Mouse (Mus musculus) brown adipose tissue, adult 24 weeks (tissue): ENCODE measurements around the gene Nle1. TPM values are rescaled to one million over a fixed set of nuclear protein-coding genes. Genes with fewer than 3 reads are reported as not detected.
"Not testable (repeated sequence)": the region's sequence is repeated elsewhere in the genome, so short reads cannot be mapped to it uniquely, and the experiment has no call there.

ENCODE experiments used
- H3K27ac ChIP-seq: fragments of 200-500 bp; replicated peaks from 2 replicates; pipeline ENCODE4 v1.5.1; 2012; ENCODE audit warnings: low read depth, mild to moderate bottlenecking, low read length
- H3K4me1 ChIP-seq: fragments of 200-500 bp; 2 replicates; pipeline ENCODE4 v1.6.1; 2012; ENCODE audit warnings: low read length, mixed read lengths; ENCODE audit not compliant: control insufficient read depth, insufficient read depth, insufficient read length
- H3K4me3 ChIP-seq: fragments of 200-500 bp; 2 replicates; pipeline ENCODE4 v1.5.1; 2012; ENCODE audit warnings: low read depth, mild to moderate bottlenecking, low read length, moderate library complexity; ENCODE audit not compliant: insufficient read depth
- polyA plus RNA-seq: library from polyadenylated mRNA; stranded (reverse); fragments of >200 nt; gene quantifications from 2 replicates; pipeline ENCODE4 v1.2.4, GENCODE M21; 2012; ENCODE audit not compliant: missing spikeins, insufficient read depth, insufficient read length

The Nle1 gene
- polyA plus RNA-seq, 1 experiment: 6.7 TPM

GRCm38 (mm10) chr11:82930391-82930955 is 22.3 kb upstream of the Nle1 start:
- Histone ChIP-seq H3K27ac (0 out of 2 replicates have a peak overlapping the region, but pooled peaks have one; percentile 33), H3K4me3 (peak overlapping the region; percentile 88)
- H3K4me1 ChIP-seq: not testable (repeated sequence)

DNA sequence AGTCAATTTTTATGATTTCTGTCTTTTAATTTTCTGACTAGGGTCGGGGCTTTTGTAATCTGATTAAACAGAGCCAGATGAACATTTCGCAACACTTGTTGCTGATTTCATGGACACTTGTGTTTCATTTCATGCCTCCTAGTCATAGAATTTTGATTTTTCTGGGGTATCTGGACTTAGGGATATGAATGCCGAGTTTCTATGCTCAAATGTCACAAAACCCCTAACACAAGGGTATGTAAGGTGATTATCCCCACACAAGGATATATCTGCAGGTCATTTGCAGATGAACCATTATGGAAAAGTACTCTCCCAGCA is 21.4 kb upstream of the Nle1 start:
- Histone ChIP-seq H3K27ac (no peak overlapping the region), H3K4me3 (peak overlapping the region; percentile 88; the same call in 1 of the 2 replicates), H3K4me1 (peaks cover 2% of the 10 kb centered on the region)

DNA sequence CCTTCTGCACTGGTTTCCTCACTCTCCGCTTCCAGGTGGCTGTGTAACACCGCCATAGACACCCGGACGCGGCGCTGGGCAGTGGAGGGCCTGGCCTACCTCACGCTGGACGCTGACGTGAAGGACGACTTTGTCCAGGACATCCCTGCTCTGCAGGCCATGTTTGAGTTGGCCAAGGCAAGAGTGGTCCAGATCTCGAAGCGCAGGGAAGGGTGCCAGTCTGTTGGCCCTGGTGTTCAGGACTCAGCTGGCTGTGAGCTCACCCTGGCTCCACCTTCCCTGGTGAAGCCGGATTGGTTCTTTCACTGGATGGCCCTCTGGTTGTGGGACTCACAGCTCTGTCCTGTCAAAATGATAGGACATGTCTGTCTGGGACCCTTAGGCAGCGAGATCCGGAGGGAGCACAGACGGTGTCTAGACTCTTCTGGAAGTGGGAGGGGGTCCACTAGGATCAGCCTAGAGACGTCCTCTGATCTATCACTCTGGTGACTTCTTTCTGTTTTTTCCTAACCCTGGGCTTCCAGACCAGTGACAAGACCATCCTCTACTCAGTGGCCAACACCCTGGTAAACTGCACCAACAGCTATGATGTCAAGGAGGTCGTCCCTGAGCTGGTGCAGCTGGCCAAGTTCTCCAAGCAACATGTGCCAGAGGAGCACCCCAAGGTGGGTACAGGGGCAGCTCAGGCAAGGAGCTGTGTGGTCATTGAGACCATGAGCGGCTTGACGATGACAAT is 20.9 kb upstream of the Nle1 start:
- Histone ChIP-seq H3K4me1 (peaks cover 2% of the 10 kb centered on the region; the same call in 1 of the 2 replicates), H3K4me3 (no peak overlapping the region), H3K27ac (no peak overlapping the region)

DNA sequence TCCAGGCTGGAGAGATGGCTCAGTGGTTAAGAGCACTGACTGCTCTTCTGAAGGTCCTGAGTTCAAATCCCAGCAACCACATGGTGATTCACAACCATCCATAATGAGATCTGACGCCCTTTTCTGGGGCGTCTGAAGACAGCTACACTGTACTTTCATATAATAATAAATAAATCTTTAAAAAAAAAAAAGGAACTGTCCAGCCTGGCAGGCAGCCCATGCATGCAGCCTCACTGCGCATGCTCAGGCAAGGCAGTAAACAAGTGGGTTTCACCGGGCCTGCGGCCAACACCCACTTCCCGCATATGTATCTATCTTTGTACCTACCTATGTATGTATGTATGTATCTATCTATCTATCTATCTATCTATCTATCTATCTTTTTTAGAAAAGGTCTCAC is 15.7 kb upstream of the Nle1 start:
- not testable (repeated sequence) for H3K27ac ChIP-seq, H3K4me1 ChIP-seq, H3K4me3 ChIP-seq

DNA sequence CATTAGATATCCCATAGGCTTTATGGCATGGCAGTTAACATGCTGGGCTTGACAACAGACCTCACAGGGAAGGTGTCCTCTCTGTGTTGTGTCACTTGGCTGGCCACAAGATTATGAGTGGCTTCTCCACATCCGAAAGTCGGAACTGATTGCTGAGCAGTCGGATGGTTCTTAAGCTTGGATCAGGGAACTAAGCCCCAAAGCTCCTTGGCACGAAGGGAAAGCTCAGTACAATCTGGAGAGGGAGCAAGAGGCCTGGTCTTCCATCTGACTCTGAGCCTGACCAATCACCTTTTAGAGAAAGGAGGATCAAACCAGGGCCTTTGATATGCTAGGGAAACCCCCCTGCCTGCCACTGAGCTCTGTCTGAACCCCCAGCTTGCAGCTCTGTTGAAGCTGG is 13.5 kb upstream of the Nle1 start:
- H3K4me3 ChIP-seq: no peak overlapping the region
- no peaks in the 10 kb centered on the region for H3K4me1 ChIP-seq
- H3K27ac ChIP-seq: no peak overlapping the region

GRCm38 (mm10) chr11:82920768-82921167 is 12.6 kb upstream of the Nle1 start:
- H3K4me1 ChIP-seq: no peaks in the 10 kb centered on the region
- H3K27ac ChIP-seq: no peak overlapping the region
- H3K4me3 ChIP-seq: no peak overlapping the region

- H3K4me3 ChIP-seq: no peak overlapping the region
- H3K4me1 ChIP-seq: no peaks in the 10 kb centered on the region
- no peak overlapping the region for H3K27ac ChIP-seq
These were observed 6.6 kb upstream of the Nle1 start for GRCm38 (mm10) chr11:82914711-82915352.

GRCm38 (mm10) chr11:82910679-82911389 is 2.6 kb upstream of the Nle1 start:
- Histone ChIP-seq H3K4me1 (peaks cover 5% of the 10 kb centered on the region; the same call in 1 of the 2 replicates), H3K27ac (no peak overlapping the region), H3K4me3 (no peak overlapping the region)

GRCm38 (mm10) chr11:82910250-82910649 is 2.0 kb upstream of the Nle1 start, which contains the start of gene Unc45b:
TSS of gene Unc45b (plus strand) at chr11:82910550.
- H3K27ac ChIP-seq: no peak within 1 kb of the TSS
- no peak within 1 kb of the TSS for H3K4me3 ChIP-seq
- peaks cover 5% of the 10 kb centered on the region; the same call in 1 of the 2 replicates for H3K4me1 ChIP-seq

DNA sequence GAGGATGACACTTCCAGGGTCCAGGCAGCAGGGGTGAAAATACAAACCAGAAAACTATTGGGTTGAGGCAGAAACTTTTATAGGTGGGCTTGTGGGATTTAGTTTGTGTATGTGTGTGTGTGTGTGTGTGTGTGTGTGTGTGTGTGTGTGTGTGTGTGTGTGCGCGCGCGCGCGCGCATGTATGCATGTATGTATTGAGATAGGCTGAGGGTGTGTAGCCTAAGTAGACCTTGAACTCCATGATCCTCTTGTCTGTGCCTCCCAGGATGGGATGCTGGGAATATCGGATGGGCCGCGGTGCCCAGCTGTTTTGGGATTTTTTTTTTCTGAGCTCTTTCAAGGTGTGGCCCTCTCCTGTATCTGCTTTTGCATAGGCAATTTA is 388 bp upstream of the Nle1 start:
- peak overlapping the region; percentile 19; the same call in 1 of the 2 replicates for H3K4me3 ChIP-seq
- peaks cover 5% of the 10 kb centered on the region; the same call in 1 of the 2 replicates for H3K4me1 ChIP-seq
- no peak overlapping the region for H3K27ac ChIP-seq

DNA sequence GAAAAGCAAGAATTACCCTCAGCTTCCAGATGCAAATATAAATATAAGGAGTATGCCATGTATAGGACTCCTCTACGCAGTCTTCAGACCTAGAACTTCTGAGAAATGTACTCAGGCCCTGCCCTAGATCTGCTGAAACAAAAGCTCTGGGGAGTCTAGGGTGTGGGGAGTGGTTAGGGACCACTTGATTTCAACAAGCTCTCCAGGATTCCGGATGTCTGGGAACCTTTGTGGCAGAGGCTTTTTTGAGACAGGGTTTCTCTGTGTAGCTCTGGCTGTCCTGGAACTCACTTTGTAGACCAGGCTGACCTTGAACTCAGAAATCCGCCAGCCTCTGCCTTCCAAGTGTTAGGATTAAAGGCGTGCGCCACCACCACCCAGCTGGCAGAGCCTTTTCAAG is 2.4 kb downstream of the Nle1 start:
- Histone ChIP-seq H3K27ac (no peak overlapping the region), H3K4me3 (no peak overlapping the region)

GRCm38 (mm10) chr11:82904952-82905351 is 3.3 kb downstream of the Nle1 start:
- Histone ChIP-seq H3K27ac (no peak overlapping the region), H3K4me1 (peaks cover 5% of the 10 kb centered on the region; the same call in 1 of the 2 replicates), H3K4me3 (no peak overlapping the region)

More for the DNA sequence above, 2.4 kb downstream of the Nle1 start:
- peaks cover 5% of the 10 kb centered on the region; the same call in 1 of the 2 replicates for H3K4me1 ChIP-seq

- no peaks in the 10 kb centered on the region for H3K4me1 ChIP-seq
- H3K27ac ChIP-seq: no peak overlapping the region
- H3K4me3 ChIP-seq: no peak overlapping the region
These were observed 6.5 kb downstream of the Nle1 start for GRCm38 (mm10) chr11:82901606-82902310.

DNA sequence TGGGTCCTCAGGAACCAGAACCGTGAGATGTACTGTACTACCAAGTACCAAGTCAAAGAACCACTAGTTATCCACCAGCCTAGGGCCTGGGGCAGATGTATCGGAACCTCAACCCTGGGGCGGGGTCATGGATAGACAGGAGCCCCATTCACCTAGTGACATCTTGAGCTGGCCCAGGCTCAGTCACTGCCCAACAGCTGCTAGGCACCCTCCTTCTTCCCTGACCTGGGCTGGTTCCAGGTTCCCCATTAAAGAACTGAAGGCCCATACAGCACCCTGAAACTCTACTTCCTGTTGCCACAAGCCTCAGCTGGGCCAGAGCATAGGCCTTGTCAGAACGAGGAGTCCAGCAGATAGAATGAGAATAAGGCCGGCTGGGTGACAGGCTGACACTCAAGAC is 8.5 kb downstream of the Nle1 start:
- no peak overlapping the region for H3K4me3 ChIP-seq
- H3K27ac ChIP-seq: no peak overlapping the region
- no peaks in the 10 kb centered on the region for H3K4me1 ChIP-seq

DNA sequence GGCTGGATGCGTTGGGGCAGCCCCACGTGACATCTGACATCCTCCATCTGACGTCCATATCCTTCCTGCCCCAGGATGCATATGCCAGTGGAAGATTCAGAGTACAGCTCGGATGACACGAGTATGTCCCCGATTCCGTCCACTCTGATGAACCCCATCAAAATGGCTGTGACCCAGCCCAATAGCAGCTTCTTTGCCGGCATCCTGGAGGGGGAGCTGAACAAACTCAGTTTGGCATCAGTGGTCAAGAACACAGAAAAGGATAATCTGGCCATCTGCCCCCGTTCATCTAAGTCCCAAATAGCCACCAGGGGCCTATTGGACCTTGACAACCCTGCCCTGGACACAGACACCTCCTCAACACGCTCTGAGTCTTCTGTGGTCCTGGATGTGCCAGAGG is 10.7 kb downstream of the Nle1 start:
- Histone ChIP-seq H3K4me1 (no peaks in the 10 kb centered on the region), H3K4me3 (no peak overlapping the region), H3K27ac (no peak overlapping the region)
